Mouse (Mus musculus) midbrain, embryonic 16.5 days (tissue): Measurements from ENCODE around the gene Mcf2l. TPM values are rescaled to one million over a fixed set of nuclear protein-coding genes. Genes with fewer than 3 reads are reported as not detected.
A peak's percentile ranks its signal among the peaks of the same experiment; 100 is the strongest.

Experiments
- ATAC-seq: fragments of 200-750 bp; cut with Nextera tagmentation; 2 replicates; pipeline ENCODE4 v1.8.0; 2017; ENCODE audit warnings: moderate TSS enrichment
- H3K27ac ChIP-seq: fragments of 300-500 bp; sonication (generic); 2 replicates; pipeline ENCODE4 v1.5.1; 2014; ENCODE audit warnings: mild to moderate bottlenecking, low read length, mixed read lengths
- H3K27me3 ChIP-seq: fragments of 300-500 bp; sonication (generic); 2 replicates; pipeline ENCODE4 v1.6.1; 2014; ENCODE audit warnings: low read depth, low read length, mixed read lengths; ENCODE audit not compliant: control insufficient read depth, insufficient read depth
- H3K36me3 ChIP-seq: fragments of 300-500 bp; sonication (generic); 2 replicates; pipeline ENCODE4 v1.6.1; 2014; ENCODE audit warnings: mild to moderate bottlenecking, low read length, moderate library complexity, mixed read lengths; ENCODE audit not compliant: control insufficient read depth, insufficient read depth
- H3K4me1 ChIP-seq: fragments of 300-500 bp; sonication (generic); 2 replicates; pipeline ENCODE4 v1.6.1; 2014; ENCODE audit warnings: mild to moderate bottlenecking, low read length, mixed read lengths; ENCODE audit not compliant: control insufficient read depth, insufficient read depth
- H3K4me2 ChIP-seq: fragments of 300-500 bp; sonication (generic); 2 replicates; pipeline ENCODE4 v1.6.1; 2014; ENCODE audit warnings: mild to moderate bottlenecking, low read length, mixed read lengths
- H3K4me3 ChIP-seq: fragments of 300-500 bp; sonication (generic); 2 replicates; pipeline ENCODE4 v1.5.1; 2014; ENCODE audit warnings: low read depth, mild to moderate bottlenecking, low read length, moderate library complexity, mixed read lengths
- H3K9ac ChIP-seq: fragments of 300-500 bp; sonication (generic); 2 replicates; pipeline ENCODE4 v1.6.1; 2014; ENCODE audit warnings: low read depth, low read length, mixed read lengths
- H3K9me3 ChIP-seq: fragments of 300-500 bp; sonication (generic); replicated peaks from 2 replicates; pipeline ENCODE4 v1.6.1; 2014; ENCODE audit warnings: mild to moderate bottlenecking, low read length, mixed read lengths; ENCODE audit not compliant: control insufficient read depth, poor library complexity, severe bottlenecking
- WGBS: fragments of 180-500 bp; shearing (Covaris S2); extraction: QIAGEN DNeasy Blood & Tissue Kit; methylation state at CpG from one replicate; pipeline ENCODE4 v1.1.7; 2014; 5-methylcytosine and 5-hydroxymethylcytosine counted together
- polyA plus RNA-seq: library from polyadenylated mRNA; unstranded; fragments of >200 nt; fragmentation: Nextera tagmentation; extraction: Ambion mirVana; gene quantifications from 2 replicates; pipeline ENCODE4 v1.2.1, GENCODE M21; 2015

Mcf2l gene
- polyA plus RNA-seq, 1 experiment from 2014 or later = 190 TPM

DNA sequence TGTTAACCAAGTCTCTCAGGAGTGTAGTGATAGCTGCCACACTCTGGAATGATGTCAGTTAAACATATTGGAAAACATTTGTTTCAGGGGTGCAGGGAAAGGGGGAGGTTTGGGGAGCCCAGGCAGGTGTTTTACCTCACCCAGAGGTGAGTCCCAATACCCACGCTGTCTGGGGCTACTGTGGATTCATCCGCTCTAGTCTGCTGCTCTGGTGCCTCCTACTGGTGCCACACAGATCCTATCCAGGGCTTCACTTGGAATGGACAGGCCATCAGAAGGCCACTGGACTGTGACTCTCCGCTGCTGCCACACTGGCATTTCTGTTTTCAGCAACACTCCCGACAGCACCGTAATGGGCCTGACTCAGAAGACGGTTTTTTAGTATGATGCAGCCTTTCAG lies 7.8 kb upstream of the Mcf2l start:
- Histone ChIP-seq H3K9ac (no peak overlapping the region), H3K27ac (no peak overlapping the region), H3K4me2 (no peak overlapping the region), H3K4me3 (no peak overlapping the region), H3K9me3 (no peaks in the 10 kb centered on the region), H3K4me1 (peaks cover 4% of the 10 kb centered on the region), H3K36me3 (peaks cover 10% of the 10 kb centered on the region), H3K27me3 (no peaks in the 10 kb centered on the region)
- ATAC-seq = no peak
- WGBS = 52% methylated on average over 6 of the region's 6 CpGs

DNA sequence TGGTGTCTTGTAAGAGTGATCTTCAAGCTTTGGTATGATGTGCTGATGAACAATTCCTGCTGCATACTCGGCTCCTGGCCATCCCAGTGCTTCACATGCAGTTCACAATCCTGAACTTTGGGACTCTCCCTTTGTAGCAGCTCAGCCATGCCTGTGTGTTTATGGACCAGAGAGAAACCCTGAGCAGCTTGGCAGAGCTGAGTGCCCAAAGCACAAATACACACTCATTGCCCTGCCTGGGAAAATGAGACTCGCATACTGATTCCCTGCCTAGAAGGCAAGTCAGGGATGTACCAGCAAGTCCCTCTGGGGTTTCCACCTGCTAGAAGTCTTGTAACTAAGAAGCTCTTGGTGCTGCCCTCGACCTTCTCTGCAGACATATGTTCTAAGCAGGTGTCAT lies 3.9 kb upstream of the Mcf2l start:
- H3K27ac ChIP-seq = no peak overlapping the region; the same call in none of the 2 replicates
- ATAC-seq = no peak
- WGBS = 66% methylated on average over 3 of the region's 3 CpGs

GRCm38 (mm10) chr8:12870656-12871055 lies 3.0 kb upstream of the Mcf2l start:
- Histone ChIP-seq H3K4me1 (peaks cover 27% of the 10 kb centered on the region), H3K27me3 (no peaks in the 10 kb centered on the region), H3K9me3 (no peaks in the 10 kb centered on the region), H3K9ac (no peak overlapping the region), H3K27ac (peak overlapping the region; percentile 53), H3K4me3 (no peak overlapping the region), H3K4me2 (no peak overlapping the region), H3K36me3 (no peaks in the 10 kb centered on the region)
- no peak for ATAC-seq
- 86% methylated on average over 5 of the region's 5 CpGs for WGBS

More for the DNA sequence above, 3.9 kb upstream of the Mcf2l start:
- H3K9ac ChIP-seq = no peak overlapping the region
- no peak overlapping the region for H3K4me3 ChIP-seq
- no peaks in the 10 kb centered on the region for H3K36me3 ChIP-seq
- H3K27me3 ChIP-seq = no peaks in the 10 kb centered on the region
- no peak overlapping the region for H3K4me2 ChIP-seq
- no peaks in the 10 kb centered on the region for H3K9me3 ChIP-seq
- H3K4me1 ChIP-seq = peaks cover 26% of the 10 kb centered on the region

GRCm38 (mm10) chr8:12871461-12871860 lies 2.1 kb upstream of the Mcf2l start:
- peaks cover 31% of the 10 kb centered on the region for H3K4me1 ChIP-seq
- H3K36me3 ChIP-seq = no peaks in the 10 kb centered on the region
- peak overlapping the region; percentile 27; the same call in 1 of the 2 replicates for H3K9ac ChIP-seq
- H3K27me3 ChIP-seq = no peaks in the 10 kb centered on the region; the same call in 1 of the 2 replicates
- no peaks in the 10 kb centered on the region for H3K9me3 ChIP-seq
- 4% methylated on average over 5 of the region's 5 CpGs for WGBS
- H3K4me2 ChIP-seq = no peak overlapping the region; the same call in 1 of the 2 replicates
- peak; percentile 33 for ATAC-seq
- peak overlapping the region; percentile 53; the same call in 1 of the 2 replicates for H3K27ac ChIP-seq
- no peak overlapping the region for H3K4me3 ChIP-seq

DNA sequence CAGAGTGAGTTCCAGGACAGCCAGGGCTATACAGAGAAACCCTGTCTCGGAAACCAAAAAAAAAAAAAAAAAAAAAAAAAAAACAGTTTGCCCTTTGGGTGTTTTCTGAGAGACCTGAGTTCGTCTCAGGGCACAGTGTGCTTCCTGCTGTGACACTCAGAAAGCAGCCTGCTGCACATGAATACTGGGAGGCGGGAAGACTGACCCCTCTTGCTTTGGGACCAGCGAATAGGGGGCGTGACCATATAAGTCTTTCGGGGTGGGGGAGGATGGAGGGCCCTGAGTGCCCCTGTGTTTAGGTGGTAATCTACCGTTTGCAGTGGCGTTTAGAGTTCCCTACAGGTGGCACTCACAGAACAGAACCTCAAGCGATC lies 636 bp upstream of the Mcf2l start:
- Histone ChIP-seq H3K27ac (peak overlapping the region; percentile 47; the same call in 1 of the 2 replicates), H3K9ac (peak overlapping the region; percentile 79), H3K9me3 (no peaks in the 10 kb centered on the region), H3K27me3 (no peaks in the 10 kb centered on the region; the same call in 1 of the 2 replicates), H3K4me1 (peaks cover 31% of the 10 kb centered on the region), H3K4me3 (peak overlapping the region; percentile 61), H3K36me3 (no peaks in the 10 kb centered on the region), H3K4me2 (peak overlapping the region; percentile 88)
- peak; percentile 2; the same call in 1 of the 2 replicates for ATAC-seq
- 6% methylated on average over 8 of the region's 9 CpGs for WGBS

DNA sequence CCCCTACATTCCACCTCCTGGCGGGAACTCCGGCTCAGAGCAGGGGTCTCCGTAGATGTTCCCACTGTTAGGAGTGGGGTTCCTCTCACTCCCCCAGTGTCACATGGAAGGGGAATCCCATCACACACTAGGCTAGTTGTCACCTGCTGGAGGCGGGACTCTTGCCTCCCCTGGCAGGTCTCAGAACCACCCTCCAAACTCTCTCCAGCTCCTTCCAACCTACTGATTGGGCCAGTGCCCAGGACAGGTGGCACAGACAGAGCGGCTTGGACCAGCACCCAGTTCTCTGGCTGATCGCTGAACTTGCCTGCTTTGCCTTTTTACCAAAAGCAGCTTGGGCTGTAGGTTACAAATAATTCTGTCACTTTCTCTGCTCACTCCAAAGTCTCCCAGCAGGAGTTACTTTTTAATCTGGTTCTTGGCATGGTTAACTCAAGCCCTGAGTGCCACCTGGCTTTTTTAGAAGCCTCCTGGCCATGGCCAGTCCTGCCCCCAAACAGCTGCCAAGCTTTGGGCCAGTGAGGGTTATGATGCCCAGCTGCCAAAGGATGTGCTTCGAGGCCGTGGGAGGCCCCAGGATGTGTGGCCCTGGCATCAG lies 687 bp downstream of the Mcf2l start:
- WGBS = 16% methylated on average over 8 of the region's 8 CpGs
- peak overlapping the region; percentile 60 for H3K27ac ChIP-seq
- peaks cover 31% of the 10 kb centered on the region for H3K4me1 ChIP-seq

DNA sequence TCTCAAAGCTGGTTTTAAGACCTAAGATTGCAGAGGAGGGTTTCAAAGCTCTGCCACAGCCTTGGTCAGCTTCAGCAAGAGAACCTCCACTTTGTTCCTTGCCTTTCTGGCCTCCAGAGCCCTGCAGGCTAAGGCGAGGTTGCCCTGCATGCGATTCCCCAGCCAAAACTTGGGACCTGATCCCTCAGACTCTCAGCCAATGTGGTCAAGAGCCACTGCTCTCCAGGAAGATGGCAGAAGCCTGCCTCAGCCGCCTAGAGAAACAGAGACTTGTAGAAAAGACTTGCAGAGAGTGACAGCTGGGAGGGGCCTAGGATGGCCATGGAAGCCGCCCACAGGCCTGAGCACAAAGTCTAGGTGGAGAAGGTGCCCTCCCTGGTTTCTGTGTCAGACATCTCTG lies 1.4 kb downstream of the Mcf2l start:
- no peaks in the 10 kb centered on the region for H3K36me3 ChIP-seq
- no peak for ATAC-seq
- no peak overlapping the region for H3K27ac ChIP-seq
- no peaks in the 10 kb centered on the region; the same call in 1 of the 2 replicates for H3K27me3 ChIP-seq
- no peaks in the 10 kb centered on the region for H3K9me3 ChIP-seq
- H3K4me1 ChIP-seq = peaks cover 29% of the 10 kb centered on the region
- no peak overlapping the region for H3K4me2 ChIP-seq
- no peak overlapping the region for H3K4me3 ChIP-seq
- 65% methylated on average over 4 of the region's 4 CpGs for WGBS
- no peak overlapping the region for H3K9ac ChIP-seq

More for the DNA sequence above, 687 bp downstream of the Mcf2l start:
- peak; percentile 29 for ATAC-seq
- H3K9ac ChIP-seq = peak overlapping the region; percentile 79
- no peaks in the 10 kb centered on the region for H3K36me3 ChIP-seq
- H3K4me2 ChIP-seq = peak overlapping the region; percentile 88
- H3K9me3 ChIP-seq = no peaks in the 10 kb centered on the region
- peak overlapping the region; percentile 61 for H3K4me3 ChIP-seq
- no peaks in the 10 kb centered on the region; the same call in 1 of the 2 replicates for H3K27me3 ChIP-seq

- H3K4me2 ChIP-seq = no peak overlapping the region
- no peak overlapping the region for H3K4me3 ChIP-seq
- no peaks in the 10 kb centered on the region; the same call in 1 of the 2 replicates for H3K27me3 ChIP-seq
- no peaks in the 10 kb centered on the region for H3K9me3 ChIP-seq
- peaks cover 19% of the 10 kb centered on the region for H3K4me1 ChIP-seq
- ATAC-seq = no peak
- no peaks in the 10 kb centered on the region for H3K36me3 ChIP-seq
- no peak overlapping the region for H3K27ac ChIP-seq
- WGBS = 86% methylated on average over 6 of the region's 6 CpGs
- no peak overlapping the region for H3K9ac ChIP-seq
These were observed 3.5 kb downstream of the Mcf2l start for GRCm38 (mm10) chr8:12877126-12877525.

GRCm38 (mm10) chr8:12880163-12880562 lies 6.6 kb downstream of the Mcf2l start:
- H3K4me2 ChIP-seq = no peak overlapping the region
- no peak overlapping the region for H3K27ac ChIP-seq
- H3K9me3 ChIP-seq = no peaks in the 10 kb centered on the region
- 92% methylated on average over 6 of the region's 6 CpGs for WGBS
- no peak for ATAC-seq
- H3K4me1 ChIP-seq = peaks cover 4% of the 10 kb centered on the region; the same call in 1 of the 2 replicates
- no peak overlapping the region for H3K9ac ChIP-seq
- H3K27me3 ChIP-seq = no peaks in the 10 kb centered on the region; the same call in 1 of the 2 replicates
- no peak overlapping the region for H3K4me3 ChIP-seq
- H3K36me3 ChIP-seq = no peaks in the 10 kb centered on the region
